23 mouse cellular contexts compared by ENCODE assay signal in the genomic region with DNA sequence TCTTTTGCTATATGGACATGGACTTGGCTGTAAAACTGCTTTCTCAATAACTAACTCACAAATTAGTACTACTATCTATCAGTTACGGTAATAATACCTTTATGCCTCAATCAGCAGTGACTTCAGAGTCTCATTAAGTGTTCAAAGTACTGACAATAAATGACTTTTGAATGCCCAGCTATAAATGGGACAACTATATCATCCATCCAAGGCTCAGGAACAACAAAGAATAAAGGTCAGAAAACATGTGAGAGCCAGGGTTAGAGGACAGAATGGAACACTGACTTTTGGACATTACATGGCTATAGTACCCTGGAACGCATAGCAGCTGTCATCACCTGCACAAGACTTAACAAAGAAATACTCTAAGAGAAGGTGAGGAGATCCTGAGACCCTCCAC.
"Had no signal": no experiment of that assay in that cellular context is flagged by ENCODE, and none has a peak within 500 bp of the region (broad histone marks: within the 10 kb centered on the region; RNA-seq: fewer than 3 reads in every experiment).

No protein-coding gene starts in this region.

- H3K36me3 ChIP-seq: lung, embryonic 15.5 days; midbrain, embryonic 10.5 days; midbrain, embryonic 12.5 days; neural tube, embryonic 13.5 days; neural tube, embryonic 15.5 days; stomach, embryonic 15.5 days had no signal

- ATAC-seq: lung, postnatal 0 days; midbrain, embryonic 16.5 days had no signal

- H3K27ac ChIP-seq: lung, embryonic 15.5 days; macrophage; midbrain, embryonic 10.5 days; midbrain, embryonic 12.5 days; neural tube, embryonic 13.5 days; neural tube, embryonic 15.5 days; stomach, embryonic 15.5 days; stomach, postnatal 0 days had no signal

- H3K9me3 ChIP-seq: lung, embryonic 15.5 days; midbrain, embryonic 10.5 days; midbrain, embryonic 12.5 days; neural tube, embryonic 15.5 days; stomach, embryonic 15.5 days had no signal

- H3K4me3 ChIP-seq: lung, embryonic 15.5 days; megakaryocyte, embryonic 14.5 days; midbrain, embryonic 10.5 days; midbrain, embryonic 12.5 days; myocyte; neural tube, embryonic 13.5 days; neural tube, embryonic 15.5 days; stomach, embryonic 15.5 days had no signal

- H3K4me1 ChIP-seq: lung, embryonic 15.5 days; midbrain, embryonic 10.5 days; midbrain, embryonic 12.5 days; neural tube, embryonic 13.5 days; neural tube, embryonic 15.5 days; stomach, embryonic 15.5 days had no signal

- H3K4me2 ChIP-seq: lung, embryonic 15.5 days; midbrain, embryonic 12.5 days; neural tube, embryonic 13.5 days; neural tube, embryonic 15.5 days; stomach, embryonic 15.5 days had no signal

- H3K9ac ChIP-seq: lung, embryonic 15.5 days; midbrain, embryonic 12.5 days; neural tube, embryonic 13.5 days; neural tube, embryonic 15.5 days; stomach, embryonic 15.5 days had no signal

- H3K27me3 ChIP-seq: lung, embryonic 15.5 days; megakaryocyte, embryonic 14.5 days; midbrain, embryonic 12.5 days; neural tube, embryonic 13.5 days; neural tube, embryonic 15.5 days; stomach, embryonic 15.5 days had no signal

- DNase-seq: lung, adult 2 months; lung, postnatal 14 days; lung, postnatal 36 days; midbrain, embryonic 14.5 days; retina, postnatal 1 day; right cerebral cortex, adult 18-20 months; right cerebral cortex, postnatal 25 days; right cerebral cortex, postnatal 4 days; thymus, adult 2 months; thymus, postnatal 25 days; thymus, postnatal 4 days had no signal
